Mouse (Mus musculus) midbrain, embryonic 10.5 days (tissue): ENCODE measurements around the gene Glis3. TPM values are rescaled to one million over a fixed set of nuclear protein-coding genes. Genes with fewer than 3 reads are reported as not detected.
A peak's percentile ranks its signal among the peaks of the same experiment; 100 is the strongest.

Experiments
- DNase-seq: peaks from one replicate; pipeline ENCODE4 v3.0.0-alpha.2; 2017; ENCODE audit warnings: low spot score
- H3K27ac ChIP-seq: fragments of 300-500 bp; sonication (generic); replicated peaks from 2 replicates; pipeline ENCODE4 v1.5.1; 2016; ENCODE audit warnings: mild to moderate bottlenecking
- H3K27me3 ChIP-seq: fragments of 300-500 bp; sonication (generic); 2 replicates; pipeline ENCODE4 v1.6.1; 2016; ENCODE audit warnings: low read depth, mild to moderate bottlenecking; ENCODE audit not compliant: poor library complexity, severe bottlenecking
- H3K36me3 ChIP-seq: fragments of 300-500 bp; sonication (generic); 2 replicates; pipeline ENCODE4 v1.6.1; 2016; ENCODE audit warnings: mild to moderate bottlenecking, moderate library complexity
- H3K4me1 ChIP-seq: fragments of 300-500 bp; sonication (generic); 2 replicates; pipeline ENCODE4 v1.6.1; 2016
- H3K4me3 ChIP-seq: fragments of 300-500 bp; sonication (generic); 2 replicates; pipeline ENCODE4 v1.5.1; 2016; ENCODE audit warnings: mild to moderate bottlenecking, moderate library complexity
- H3K9me3 ChIP-seq: fragments of 300-500 bp; sonication (generic); replicated peaks from 2 replicates; pipeline ENCODE4 v1.6.1; 2016; ENCODE audit warnings: mild to moderate bottlenecking
- WGBS: fragments of 180-500 bp; shearing (Covaris S2); methylation state at CpG from one replicate; pipeline ENCODE4 v1.1.7; 2016; 5-methylcytosine and 5-hydroxymethylcytosine counted together
- polyA plus RNA-seq: library from polyadenylated mRNA; unstranded; fragments of >200 nt; fragmentation: Nextera tagmentation; extraction: Ambion mirVana; gene quantifications from 2 replicates; pipeline ENCODE4 v1.2.1, GENCODE M21; 2016

Glis3 gene
- polyA plus RNA-seq, 1 experiment from 2014 or later: 4.3 TPM

GRCm38 (mm10) chr19:28258907-28259675 is 420.8 kb downstream of the Glis3 start:
- Histone ChIP-seq H3K4me1 (no peaks in the 10 kb centered on the region), H3K27me3 (no peaks in the 10 kb centered on the region), H3K27ac (no peak overlapping the region), H3K9me3 (no peaks in the 10 kb centered on the region), H3K4me3 (no peak overlapping the region), H3K36me3 (no peaks in the 10 kb centered on the region; the same call in 1 of the 2 replicates)
- DNase-seq: no peak
- 89% methylated on average over 18 of the region's 18 CpGs for WGBS

- no peaks in the 10 kb centered on the region for H3K9me3 ChIP-seq
- 77% methylated on average over 3 of the region's 3 CpGs for WGBS
- H3K27me3 ChIP-seq: no peaks in the 10 kb centered on the region
- no peak overlapping the region for H3K4me3 ChIP-seq
- H3K4me1 ChIP-seq: no peaks in the 10 kb centered on the region
- no peaks in the 10 kb centered on the region; the same call in 1 of the 2 replicates for H3K36me3 ChIP-seq
- H3K27ac ChIP-seq: no peak overlapping the region
- DNase-seq: no peak
Measured at GRCm38 (mm10) chr19:28258480-28258879, 421.4 kb downstream of the Glis3 start.

DNA sequence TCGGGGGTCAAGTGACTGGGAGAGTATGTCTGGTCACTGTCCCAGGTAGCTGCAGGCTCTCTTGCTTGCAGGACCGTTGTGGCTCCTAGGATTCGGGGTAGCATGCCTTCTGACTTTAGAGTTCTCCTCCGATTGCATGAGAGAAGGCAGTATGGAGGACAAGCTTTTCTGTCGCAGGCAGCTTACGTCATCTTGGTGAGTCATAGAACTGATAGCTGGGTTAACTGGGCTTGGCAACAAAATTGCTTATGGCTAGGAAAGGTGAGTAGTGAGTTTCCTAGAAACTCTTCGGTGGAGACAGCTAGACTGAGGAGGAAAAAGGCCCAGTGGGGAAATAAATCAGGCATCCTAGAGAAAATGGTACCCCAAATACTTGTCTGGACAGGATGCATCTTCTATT is 432.5 kb downstream of the Glis3 start:
- no peaks in the 10 kb centered on the region for H3K27me3 ChIP-seq
- no peaks in the 10 kb centered on the region for H3K9me3 ChIP-seq
- no peak for DNase-seq
- no peaks in the 10 kb centered on the region for H3K36me3 ChIP-seq
- no peak overlapping the region for H3K27ac ChIP-seq
- H3K4me1 ChIP-seq: no peaks in the 10 kb centered on the region
- no peak overlapping the region for H3K4me3 ChIP-seq
- 92% methylated on average over 7 of the region's 7 CpGs for WGBS

GRCm38 (mm10) chr19:28246186-28246585 is 433.7 kb downstream of the Glis3 start:
- H3K36me3 ChIP-seq: no peaks in the 10 kb centered on the region

DNA sequence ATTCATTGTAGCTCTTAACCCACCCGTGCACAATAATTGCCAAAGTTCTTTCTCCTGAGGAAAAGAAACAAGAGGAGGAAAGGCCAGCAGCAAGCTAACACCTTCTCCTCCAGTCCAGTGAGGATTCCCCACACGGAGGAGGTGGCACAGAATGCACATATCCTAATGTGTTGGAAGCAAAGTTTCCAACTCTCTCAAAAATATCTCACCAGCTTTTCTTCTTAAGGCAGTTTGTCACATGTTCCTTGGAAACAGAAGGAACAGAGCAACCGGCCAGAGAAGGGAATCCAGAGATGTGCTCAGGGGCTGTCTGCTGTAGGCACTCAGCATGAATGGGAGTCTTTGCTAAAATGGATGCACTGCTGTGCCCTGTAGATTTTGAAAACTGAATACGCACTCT is 441.8 kb downstream of the Glis3 start:
- DNase-seq: no peak
- Histone ChIP-seq H3K9me3 (no peaks in the 10 kb centered on the region), H3K4me3 (no peak overlapping the region), H3K4me1 (no peaks in the 10 kb centered on the region), H3K27ac (no peak overlapping the region), H3K36me3 (no peaks in the 10 kb centered on the region), H3K27me3 (peaks cover 5% of the 10 kb centered on the region; the same call in 1 of the 2 replicates)
- 89% methylated on average over 4 of the region's 4 CpGs for WGBS

More at GRCm38 (mm10) chr19:28246186-28246585, 433.7 kb downstream of the Glis3 start:
- no peaks in the 10 kb centered on the region for H3K27me3 ChIP-seq
- no peaks in the 10 kb centered on the region for H3K4me1 ChIP-seq
- H3K27ac ChIP-seq: no peak overlapping the region
- 91% methylated on average over 5 of the region's 5 CpGs for WGBS
- H3K9me3 ChIP-seq: no peaks in the 10 kb centered on the region
- H3K4me3 ChIP-seq: no peak overlapping the region
- DNase-seq: no peak

GRCm38 (mm10) chr19:28237621-28238020 is 442.3 kb downstream of the Glis3 start:
- no peaks in the 10 kb centered on the region for H3K9me3 ChIP-seq
- H3K27me3 ChIP-seq: peaks cover 5% of the 10 kb centered on the region; the same call in 1 of the 2 replicates
- no peak for DNase-seq
- no peak overlapping the region for H3K4me3 ChIP-seq
- no peak overlapping the region for H3K27ac ChIP-seq
- no peaks in the 10 kb centered on the region for H3K4me1 ChIP-seq
- 94% methylated on average over 2 of the region's 2 CpGs for WGBS
- H3K36me3 ChIP-seq: no peaks in the 10 kb centered on the region

- Histone ChIP-seq H3K27me3 (peaks cover 5% of the 10 kb centered on the region; the same call in 1 of the 2 replicates), H3K4me1 (no peaks in the 10 kb centered on the region), H3K27ac (no peak overlapping the region), H3K9me3 (no peaks in the 10 kb centered on the region), H3K4me3 (no peak overlapping the region), H3K36me3 (no peaks in the 10 kb centered on the region)
- 90% methylated on average over 5 of the region's 5 CpGs for WGBS
- DNase-seq: no peak
Measured at GRCm38 (mm10) chr19:28235571-28235970, 444.3 kb downstream of the Glis3 start.

DNA sequence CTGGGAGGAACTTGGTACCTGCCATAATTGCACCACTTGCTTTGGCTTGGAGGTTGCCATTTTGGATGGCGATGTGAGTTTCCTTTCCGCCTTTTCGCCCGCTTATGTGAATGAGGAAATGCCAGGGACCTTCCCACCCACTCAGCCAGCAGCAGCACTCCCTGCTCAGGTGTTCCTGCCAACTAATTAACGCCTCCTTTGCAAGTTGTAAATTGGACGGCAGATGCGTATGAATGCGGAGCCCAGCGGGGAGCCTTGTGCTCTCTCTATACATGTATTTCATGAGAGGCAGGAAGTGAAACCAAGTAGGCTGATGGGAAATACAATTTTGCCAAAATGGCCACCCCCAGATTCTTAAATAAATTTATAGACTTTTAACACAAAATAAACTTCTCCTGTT is 444.8 kb downstream of the Glis3 start:
- Histone ChIP-seq H3K4me1 (no peaks in the 10 kb centered on the region), H3K4me3 (no peak overlapping the region), H3K36me3 (no peaks in the 10 kb centered on the region), H3K9me3 (no peaks in the 10 kb centered on the region), H3K27ac (no peak overlapping the region), H3K27me3 (peaks cover 5% of the 10 kb centered on the region; the same call in 1 of the 2 replicates)
- 94% methylated on average over 9 of the region's 9 CpGs for WGBS
- no peak for DNase-seq

- Histone ChIP-seq H3K27ac (no peak overlapping the region), H3K36me3 (no peaks in the 10 kb centered on the region), H3K9me3 (no peaks in the 10 kb centered on the region), H3K4me3 (no peak overlapping the region), H3K27me3 (peaks cover 5% of the 10 kb centered on the region; the same call in 1 of the 2 replicates), H3K4me1 (no peaks in the 10 kb centered on the region)
- no peak for DNase-seq
- 90% methylated on average over 2 of the region's 2 CpGs for WGBS
Measured at GRCm38 (mm10) chr19:28234676-28235075, 445.2 kb downstream of the Glis3 start.

- Histone ChIP-seq H3K9me3 (no peaks in the 10 kb centered on the region), H3K4me3 (no peak overlapping the region), H3K36me3 (no peaks in the 10 kb centered on the region), H3K4me1 (peaks cover 10% of the 10 kb centered on the region), H3K27ac (no peak overlapping the region), H3K27me3 (no peaks in the 10 kb centered on the region)
- no peak for DNase-seq
- WGBS: 72% methylated on average over 3 of the region's 3 CpGs
Measured at GRCm38 (mm10) chr19:28231511-28231910, 448.4 kb downstream of the Glis3 start.

- Histone ChIP-seq H3K9me3 (no peaks in the 10 kb centered on the region), H3K4me1 (peaks cover 10% of the 10 kb centered on the region), H3K36me3 (no peaks in the 10 kb centered on the region), H3K27ac (no peak overlapping the region), H3K27me3 (no peaks in the 10 kb centered on the region), H3K4me3 (no peak overlapping the region)
- DNase-seq: peak; percentile 16
- WGBS: 67% methylated on average over 10 of the region's 10 CpGs
Measured at GRCm38 (mm10) chr19:28227526-28227925, 452.4 kb downstream of the Glis3 start.

- Histone ChIP-seq H3K27ac (no peak overlapping the region), H3K4me3 (no peak overlapping the region), H3K36me3 (no peaks in the 10 kb centered on the region), H3K4me1 (peaks cover 10% of the 10 kb centered on the region), H3K9me3 (0 out of 2 replicates have a peak, but pooled peaks cover 4% of the 10 kb centered on the region), H3K27me3 (no peaks in the 10 kb centered on the region)
- DNase-seq: no peak
- 78% methylated on average over 6 of the region's 6 CpGs for WGBS
Measured at GRCm38 (mm10) chr19:28225651-28226050, 454.2 kb downstream of the Glis3 start.

DNA sequence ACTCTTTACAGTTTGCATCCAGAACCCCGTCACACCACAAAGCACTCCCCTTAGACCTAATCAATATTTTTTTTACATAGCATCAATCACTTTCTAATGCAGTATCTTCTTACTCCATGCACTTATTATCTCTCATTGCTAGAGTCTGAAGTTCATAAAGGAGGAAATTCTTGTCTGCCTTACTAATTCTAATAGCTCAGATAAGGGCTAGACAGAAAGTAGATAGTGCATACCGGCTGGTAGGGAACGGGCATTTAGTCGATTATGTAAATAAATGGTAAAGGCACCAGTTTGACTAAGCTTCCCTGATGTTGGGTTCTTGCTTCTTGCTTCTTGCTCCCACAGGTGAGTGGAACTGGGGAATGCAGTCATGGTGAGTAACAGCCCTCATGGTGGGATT is 468.2 kb downstream of the Glis3 start:
- WGBS: 95% methylated on average over 4 of the region's 4 CpGs
- DNase-seq: no peak
- no peaks in the 10 kb centered on the region for H3K4me1 ChIP-seq
- H3K9me3 ChIP-seq: peaks cover 4% of the 10 kb centered on the region; the same call in 1 of the 2 replicates
- no peaks in the 10 kb centered on the region for H3K36me3 ChIP-seq
- no peak overlapping the region for H3K4me3 ChIP-seq
- no peaks in the 10 kb centered on the region for H3K27me3 ChIP-seq
- no peak overlapping the region for H3K27ac ChIP-seq
